ENCODE assay signal across 28 mouse cellular contexts in genomic region chr7:142140696-142141095, GRCm38 (mm10). TPM values are rescaled to one million over a fixed set of nuclear protein-coding genes. Genes with fewer than 3 reads are reported as not detected.
DNase-seq lines count a peak whose midpoint lies in the region; ATAC-seq lines count a peak whose summit lies in the region.
"Had no signal": no experiment of that assay in that cellular context is flagged by ENCODE, and none has a peak within 500 bp of the region (broad histone marks: within the 10 kb centered on the region; RNA-seq: fewer than 3 reads in every experiment).

No protein-coding gene starts in this region.

- no peak for ATAC-seq in megakaryocyte-erythroid progenitor cell, adult 5-6 weeks (replicated peaks; ENCODE audit: low FRiP score, low TSS enrichment, poor library complexity, severe bottlenecking)
- ATAC-seq: activated CD4-positive, CD25-positive, alpha-beta regulatory T cell, adult 4 months; CD4-positive, CD25-positive, alpha-beta regulatory T cell, adult 4 months; forebrain, embryonic 14.5 days; forebrain, embryonic 16.5 days; Patski had no signal

- DNase-seq in 3T3-L1 (ENCODE audit: low read depth, low spot score) (peak; percentile 71), ES-CJ7 (ENCODE audit: low read depth, low spot score) (peak; percentile 45), MN1 (ENCODE audit: low spot score) (peak; percentile 16), R1 (ENCODE audit: low read depth, low spot score) (peak; percentile 59)
- DNase-seq in adrenal gland, adult 18-20 months (ENCODE audit: low spot score in 2 of 2) = no peak
- DNase-seq in ovary, postnatal 14 days (ENCODE audit: low spot score) = no peak
- no peak for DNase-seq in frontal cortex, postnatal 36 days (ENCODE audit: low spot score in 2 of 2)
- DNase-seq: adrenal gland, adult 2 months; adrenal gland, postnatal 10 days; adrenal gland, postnatal 25 days; B cell, adult 2 months; cerebellum, adult 11 months; cerebellum, adult 18-20 months; cerebellum, adult 8-10 months; cerebellum, adult 9-11 months; cerebellum, postnatal 14 days; cerebellum, postnatal 36 days; embryo, embryonic 11 days had no signal

RNA-seq across cellular contexts. Expression of gene Gm45337, which starts 3.7 kb away (rescaled TPM):
- total RNA-seq in adrenal gland, adult 18-20 months (2021) = not detected
- not detected in 2 replicates for total RNA-seq in megakaryocyte-erythroid progenitor cell, adult 5-6 weeks (2014; fragmentation: Nextera tagmentation)
- not detected in 2 replicates for total RNA-seq in megakaryocyte-erythroid progenitor cell, adult 5-6 weeks (2017)
- total RNA-seq: adrenal gland, adult 2 months; adrenal gland, postnatal 10 days; adrenal gland, postnatal 25 days; adrenal gland, postnatal 4 days; CH12.LX; common myeloid progenitor, adult 5-6 weeks; G1E had no signal

RNA-seq across cellular contexts. Expression of gene Gm39115, which starts 4.9 kb away (rescaled TPM):
- not detected for total RNA-seq in adrenal gland, adult 18-20 months (2021)
- not detected in 2 replicates for total RNA-seq in megakaryocyte-erythroid progenitor cell, adult 5-6 weeks (2014; fragmentation: Nextera tagmentation)
- not detected in 2 replicates for total RNA-seq in megakaryocyte-erythroid progenitor cell, adult 5-6 weeks (2017)
- total RNA-seq: adrenal gland, adult 2 months; adrenal gland, postnatal 10 days; adrenal gland, postnatal 25 days; adrenal gland, postnatal 4 days; CH12.LX; common myeloid progenitor, adult 5-6 weeks; G1E had no signal

RNA-seq across cellular contexts. Expression of gene Gm29735, which starts 16.2 kb away (rescaled TPM):
- total RNA-seq in adrenal gland, adult 18-20 months (2021) = not detected
- not detected in 2 replicates for total RNA-seq in megakaryocyte-erythroid progenitor cell, adult 5-6 weeks (2014; fragmentation: Nextera tagmentation)
- total RNA-seq in megakaryocyte-erythroid progenitor cell, adult 5-6 weeks (2017) = not detected in 2 replicates
- total RNA-seq: adrenal gland, adult 2 months; adrenal gland, postnatal 10 days; adrenal gland, postnatal 25 days; adrenal gland, postnatal 4 days; CH12.LX; common myeloid progenitor, adult 5-6 weeks; G1E had no signal

RNA-seq across cellular contexts. Expression of gene Gm45618, which starts 20.2 kb away (rescaled TPM):
- not detected for total RNA-seq in adrenal gland, adult 18-20 months (2021)
- total RNA-seq in megakaryocyte-erythroid progenitor cell, adult 5-6 weeks (2014; fragmentation: Nextera tagmentation) = not detected in 2 replicates
- total RNA-seq in megakaryocyte-erythroid progenitor cell, adult 5-6 weeks (2017) = not detected in 2 replicates
- total RNA-seq: adrenal gland, adult 2 months; adrenal gland, postnatal 10 days; adrenal gland, postnatal 25 days; adrenal gland, postnatal 4 days; CH12.LX; common myeloid progenitor, adult 5-6 weeks; G1E had no signal

RNA-seq across cellular contexts. Expression of gene Gm4553, which starts 24.8 kb away (rescaled TPM):
- not detected for total RNA-seq in adrenal gland, adult 18-20 months (2021)
- total RNA-seq in megakaryocyte-erythroid progenitor cell, adult 5-6 weeks (2014; fragmentation: Nextera tagmentation) = not detected in 2 replicates
- total RNA-seq in megakaryocyte-erythroid progenitor cell, adult 5-6 weeks (2017) = not detected in 2 replicates
- total RNA-seq: adrenal gland, adult 2 months; adrenal gland, postnatal 10 days; adrenal gland, postnatal 25 days; adrenal gland, postnatal 4 days; CH12.LX; common myeloid progenitor, adult 5-6 weeks; G1E had no signal

Comparison
In these comparisons a context has a peak if more than half of its experiments do, and no peak if none do; other contexts are left out.
1. DNase-seq: peak in 3T3-L1 (single experiment), ES-CJ7 (single experiment), MN1 (single experiment) and R1 (single experiment); none in adrenal gland, adult 18-20 months (0 of 2), ovary, postnatal 14 days (single experiment) and frontal cortex, postnatal 36 days (0 of 2).